Mouse (Mus musculus): ENCODE measurements at regions not wholly inside any gene's neighbourhood (a gene's known extent, or its start where the extent isn't known, plus 50 kb on each side); places are given as distances from the start of the nearest gene placed in this dataset.

DNA sequence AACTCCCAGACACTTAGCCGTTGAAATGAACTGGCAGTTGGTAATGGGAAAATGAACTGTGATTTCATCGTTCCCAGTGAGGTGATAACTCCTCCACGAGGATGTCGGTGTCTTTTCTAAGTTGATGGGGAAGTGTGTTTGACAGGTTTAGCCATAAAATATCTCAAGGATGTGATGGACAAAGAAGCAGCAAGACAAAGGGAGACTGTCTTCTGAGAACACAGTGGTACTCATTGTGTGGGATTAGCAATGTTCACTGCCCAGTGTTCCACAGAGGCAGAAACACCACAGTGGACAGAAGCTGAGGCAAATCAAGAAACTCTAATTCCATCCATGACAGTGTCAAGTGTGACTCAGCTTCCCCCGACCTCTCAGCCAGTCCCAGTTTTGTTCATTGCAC is 287.9 kb downstream of the Nsun3 start:
- intact Hi-C loops (cut with DNase I), result no loop called here

DNA sequence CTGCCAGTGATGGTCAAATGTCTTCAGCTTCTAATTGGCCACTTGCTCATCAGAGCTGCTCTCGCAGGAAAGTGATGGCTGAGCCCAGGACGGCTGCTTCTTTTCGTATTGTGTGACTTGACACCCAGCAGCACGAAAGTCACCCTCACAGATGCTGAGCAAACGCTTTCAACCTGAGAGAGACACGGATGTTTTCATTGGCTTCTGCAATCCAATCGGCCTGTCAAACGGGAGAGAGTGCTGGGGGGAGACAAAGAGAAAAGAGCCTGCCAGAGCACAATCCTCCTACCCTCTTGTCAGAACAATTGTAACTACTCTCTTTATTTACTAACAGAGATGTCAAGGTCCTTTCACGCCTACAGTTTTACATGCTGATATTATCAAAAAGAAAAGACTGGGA is 289.9 kb downstream of the Nsun3 start:
- intact Hi-C loops (cut with DNase I), result no loop called here
- DNase-seq, result no peak

More for the DNA sequence above, 287.9 kb downstream of the Nsun3 start:
- no peak for DNase-seq

DNA sequence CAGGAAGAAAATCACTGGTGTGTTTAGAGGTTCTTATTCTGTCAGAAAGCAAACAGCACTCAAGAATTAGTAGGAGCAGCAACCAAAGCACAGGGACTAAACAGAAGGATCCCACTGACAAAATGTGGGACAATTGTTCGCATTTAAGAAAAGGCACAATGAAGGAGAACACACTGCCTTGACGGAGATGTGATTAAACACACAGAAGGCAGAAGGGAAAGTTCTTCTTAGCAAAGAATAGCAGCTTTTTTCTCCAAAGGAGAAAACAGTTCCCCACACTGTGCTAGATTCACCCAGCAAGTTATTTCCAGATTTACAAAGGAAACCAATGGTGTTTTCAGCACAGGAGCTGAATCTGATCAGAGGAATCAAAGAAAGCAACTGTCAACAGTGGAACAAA is 316.5 kb downstream of the Nsun3 start:
- intact Hi-C loops (cut with DNase I), result no loop called here

DNA sequence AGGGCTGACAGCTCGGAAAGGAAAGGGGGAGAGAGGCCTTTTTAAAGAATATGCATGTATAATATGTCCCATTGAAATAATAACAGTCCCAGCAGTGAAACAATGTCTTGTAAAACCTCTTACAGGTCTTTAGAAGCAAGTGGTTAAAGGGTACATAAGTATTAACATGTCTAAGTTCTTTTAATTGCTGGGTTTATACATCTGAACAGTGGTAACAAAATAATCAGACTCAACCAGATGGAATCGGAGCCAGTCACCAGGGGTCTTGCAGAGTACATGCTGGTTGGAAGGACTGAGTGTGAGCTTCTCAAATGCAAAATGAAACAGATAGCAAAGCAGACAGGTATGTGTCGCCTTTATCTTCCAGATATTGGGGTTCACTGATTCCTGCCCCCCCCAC is 317.3 kb downstream of the Nsun3 start:
- no peak for DNase-seq
- intact Hi-C loops (cut with DNase I), result no loop called here

More for the DNA sequence above, 316.5 kb downstream of the Nsun3 start:
- DNase-seq, result no peak

DNA sequence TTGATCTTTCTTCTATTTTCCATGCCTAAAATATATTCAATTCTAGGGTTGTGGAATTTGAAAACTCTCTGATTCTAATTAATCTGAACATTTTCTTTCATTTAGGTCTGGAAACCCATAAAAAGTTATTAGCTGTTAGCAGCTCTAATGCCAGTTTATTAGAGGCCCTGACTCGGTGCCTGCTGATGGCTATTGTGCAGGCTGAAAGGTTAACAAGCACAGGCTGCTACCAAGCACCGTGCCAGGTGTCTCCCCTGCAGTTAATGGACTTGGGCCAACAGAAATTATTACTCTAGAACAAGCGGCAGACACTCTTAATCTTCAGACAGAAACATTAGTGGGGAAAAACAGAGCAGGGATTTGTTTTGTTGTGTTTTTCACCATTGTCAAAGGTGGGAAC is 317.8 kb downstream of the Nsun3 start:
- DNase-seq, result no peak
- intact Hi-C loops (cut with DNase I), result no loop called here

DNA sequence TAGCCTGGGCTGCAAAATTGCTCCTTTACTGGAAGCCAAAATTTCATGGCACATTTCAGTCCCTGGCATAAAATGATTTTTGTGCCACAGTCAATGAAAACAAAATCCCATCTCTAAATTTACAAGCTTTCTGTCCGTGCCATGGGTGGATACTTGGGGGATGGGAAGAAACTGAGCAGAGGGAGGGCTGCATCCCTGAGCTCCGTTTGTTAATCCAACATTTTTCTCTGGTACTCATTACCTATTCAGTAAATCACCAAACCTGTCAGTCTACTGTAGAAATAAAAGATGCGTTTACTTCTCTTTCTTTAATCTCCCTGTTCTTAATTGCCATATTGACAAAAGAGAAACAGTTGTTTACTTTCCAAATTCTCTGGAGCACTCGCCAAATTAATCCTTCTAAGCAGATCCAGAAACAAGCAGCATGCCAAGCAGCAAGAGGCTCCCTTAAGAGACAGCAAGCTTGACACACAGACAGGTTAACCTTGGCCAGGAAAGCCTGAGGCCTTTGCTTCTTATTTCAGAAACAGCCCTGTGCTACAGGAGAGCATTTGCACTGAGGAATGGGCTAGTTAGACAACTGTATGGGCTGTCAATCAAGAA is 326.6 kb downstream of the Nsun3 start:
- intact Hi-C loops (cut with DNase I), result no loop called here
- DNase-seq, result no peak

DNA sequence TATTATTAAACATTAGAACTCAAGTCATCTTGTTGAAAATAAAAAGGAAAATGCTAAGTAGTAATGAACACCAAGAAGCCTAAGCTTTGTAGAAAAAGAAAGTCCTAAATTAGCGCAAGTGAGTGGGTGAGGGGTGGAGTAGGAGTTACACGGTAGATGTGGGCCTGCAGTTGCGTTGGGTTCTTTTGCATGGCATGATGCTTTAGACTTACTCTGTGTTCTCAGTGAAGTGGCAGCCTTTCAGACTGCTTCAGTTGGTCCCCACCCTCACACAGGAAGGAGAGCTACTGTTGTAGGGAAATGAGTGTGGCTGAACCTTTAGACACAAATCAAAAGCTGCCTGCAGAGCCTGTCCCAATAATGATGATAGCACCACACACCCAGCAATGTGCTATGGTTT is 336.9 kb downstream of the Nsun3 start:
- intact Hi-C loops (cut with DNase I), result no loop called here
- DNase-seq, result no peak

DNA sequence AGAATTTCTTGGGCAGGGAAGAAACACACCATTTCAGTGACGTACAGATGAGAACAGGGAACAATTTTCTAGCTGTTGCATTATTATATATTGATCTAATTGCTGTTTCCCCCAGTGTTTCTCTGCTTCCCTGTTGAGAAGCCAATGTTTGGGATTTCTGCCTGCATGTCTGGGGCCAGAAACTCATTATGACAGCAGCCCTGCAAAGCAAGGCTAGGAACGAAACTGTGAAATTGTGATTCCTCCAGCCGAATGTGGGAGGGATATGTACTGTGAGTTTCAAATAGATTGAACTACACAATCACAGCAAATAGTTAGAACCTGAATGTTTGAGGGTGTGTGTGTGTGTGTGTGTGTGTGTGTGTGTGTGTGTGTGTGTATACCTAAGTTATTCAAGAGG is 339.2 kb downstream of the Nsun3 start:
- no peak for DNase-seq
- intact Hi-C loops (cut with DNase I), result no loop called here

DNA sequence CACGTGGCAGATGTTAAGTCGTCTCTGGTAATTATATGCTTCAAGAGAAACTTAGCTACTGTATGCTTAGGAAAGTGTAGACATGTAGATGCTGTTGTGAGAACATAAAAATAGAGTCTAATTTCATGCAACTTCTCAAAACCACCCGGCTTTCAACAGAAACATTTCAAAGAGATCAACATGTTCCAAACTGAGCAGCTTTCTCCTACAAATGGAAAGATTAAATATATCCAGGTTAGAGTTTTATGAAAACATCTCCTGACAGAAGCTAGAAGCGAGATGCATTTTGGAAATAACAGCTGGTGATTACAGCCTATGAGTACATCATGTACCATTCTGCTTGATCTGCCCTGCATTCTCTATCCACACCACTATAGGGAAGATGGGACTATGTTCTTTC is 345.4 kb downstream of the Nsun3 start:
- intact Hi-C loops (cut with DNase I), result no loop called here
- DNase-seq, result no peak

DNA sequence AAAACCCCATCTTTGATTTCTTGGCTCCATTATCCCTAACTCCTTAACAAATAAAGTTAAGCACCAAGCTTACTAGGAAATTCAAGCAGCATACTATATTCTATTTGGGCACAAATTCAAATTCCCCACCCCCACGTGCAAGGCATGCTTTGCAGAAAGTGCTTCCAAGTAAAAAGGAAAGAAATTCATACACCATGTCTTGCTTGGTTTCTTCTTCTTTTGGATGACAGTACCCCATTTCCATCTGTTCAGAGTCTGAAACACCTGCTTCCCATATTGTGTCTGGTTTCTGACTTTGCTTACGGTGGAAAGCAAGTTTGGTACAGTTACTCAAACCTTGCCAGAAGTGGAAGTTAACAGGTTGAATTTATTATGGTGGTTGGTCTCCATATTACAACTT is 353.5 kb downstream of the Nsun3 start:
- no peak for DNase-seq
- intact Hi-C loops (cut with DNase I), result no loop called here

DNA sequence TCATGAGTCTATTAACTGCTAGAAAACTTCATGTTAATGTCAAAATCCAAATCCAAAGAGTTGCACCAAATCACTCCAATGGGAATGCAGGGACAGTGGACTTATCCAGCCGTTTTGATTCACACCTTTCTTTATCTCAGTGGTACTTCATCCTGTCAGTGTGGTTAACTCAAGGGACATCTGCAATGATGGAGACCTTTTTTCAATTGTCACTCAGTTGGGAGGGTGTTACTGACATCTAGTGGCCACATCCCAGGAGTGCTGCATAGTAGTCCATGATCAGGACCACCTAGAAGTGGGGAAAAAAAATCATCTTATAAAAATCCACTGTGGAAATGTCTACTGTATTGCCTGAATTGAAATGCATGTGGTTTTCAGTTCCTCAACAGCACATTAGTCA is 372.1 kb downstream of the Nsun3 start:
- intact Hi-C loops (cut with DNase I), result no loop called here
- DNase-seq, result no peak

DNA sequence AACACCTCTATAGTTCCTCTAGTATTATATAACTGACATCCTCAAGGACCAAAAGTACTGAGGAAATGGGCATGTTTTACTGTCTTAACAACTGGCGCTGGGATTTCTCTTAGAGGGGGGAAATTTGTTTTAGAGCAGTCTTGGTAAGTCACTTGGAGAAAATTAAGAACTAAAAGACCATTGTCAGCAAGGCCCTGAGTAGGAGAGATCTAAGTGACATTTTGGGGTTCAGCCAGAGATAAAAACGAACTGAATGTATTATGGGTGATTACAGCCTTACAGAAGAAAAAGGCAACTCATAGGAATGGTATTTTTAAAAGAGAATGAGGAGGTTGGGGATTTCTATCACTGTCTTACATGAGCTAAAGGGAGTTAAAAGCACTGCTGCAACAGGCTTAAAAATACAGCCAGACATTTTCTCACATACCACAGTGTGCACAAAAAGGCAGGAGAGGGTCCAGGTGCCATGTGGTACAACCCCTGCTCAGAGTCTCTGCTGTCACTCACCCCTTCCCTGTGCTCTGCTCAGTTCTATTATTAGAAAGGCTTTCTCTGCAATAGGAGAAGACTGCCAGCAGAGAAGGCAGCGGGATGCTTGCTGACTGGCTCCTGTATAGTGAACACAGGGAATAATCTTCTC is 379.0 kb downstream of the Nsun3 start:
- intact Hi-C loops (cut with DNase I), result no loop called here
- no peak for DNase-seq

DNA sequence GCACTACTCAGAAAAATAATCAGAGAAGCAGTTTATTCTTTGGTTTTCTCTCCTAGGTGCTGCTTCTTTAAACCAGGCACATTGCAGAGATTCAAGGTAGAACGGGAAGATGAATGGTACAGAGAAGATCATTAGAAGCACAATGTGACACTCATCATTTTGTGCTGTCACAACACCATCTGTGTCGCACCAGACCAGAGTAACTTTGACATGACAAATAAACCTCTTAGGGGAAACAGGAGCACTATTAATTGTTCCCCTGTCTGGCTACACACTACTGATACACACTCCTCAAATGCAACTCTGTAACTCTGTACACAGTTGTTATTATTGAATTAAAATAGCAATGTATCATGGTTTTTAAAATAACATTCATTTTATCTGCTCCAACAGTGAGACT is 380.2 kb downstream of the Nsun3 start:
- DNase-seq, result no peak
- intact Hi-C loops (cut with DNase I), result no loop called here

DNA sequence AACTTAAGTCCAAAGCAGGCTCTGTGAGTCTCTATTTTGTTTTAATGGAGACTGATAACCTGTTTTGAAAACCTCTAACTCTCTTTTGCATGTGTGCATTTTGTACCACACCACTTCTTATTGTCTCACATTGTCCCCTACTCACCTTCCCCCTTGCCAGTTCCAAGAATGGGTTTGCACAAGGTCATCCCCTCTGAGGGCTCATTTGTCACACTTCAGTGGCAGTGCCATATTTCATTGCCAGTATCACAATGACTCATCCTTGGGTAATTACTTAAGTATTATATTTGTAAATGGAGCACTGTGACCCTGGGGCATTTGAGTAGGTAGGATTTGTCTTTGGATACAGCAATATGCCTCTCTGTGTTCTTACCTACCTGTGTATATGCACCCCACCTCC is 429.3 kb downstream of the Nsun3 start:
- DNase-seq, result no peak
- intact Hi-C loops (cut with DNase I), result no loop called here

DNA sequence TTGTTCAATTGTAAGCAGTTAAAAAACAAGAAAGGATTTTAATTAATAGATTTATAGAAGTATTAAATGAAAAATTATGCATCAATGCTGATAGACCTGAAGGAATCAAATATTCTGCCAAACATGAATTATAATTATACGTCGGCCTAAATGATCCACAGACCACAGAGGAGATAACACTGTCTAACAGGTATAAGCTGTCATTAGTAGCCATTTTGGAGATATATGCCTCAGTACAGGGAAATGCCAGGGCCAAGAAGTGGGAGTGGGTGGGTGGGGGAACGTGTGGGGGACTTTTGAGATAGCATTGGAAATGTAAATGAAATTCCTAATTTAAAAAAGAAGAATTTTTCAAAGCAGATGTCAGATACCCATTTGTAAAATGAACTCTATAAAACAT is 430.3 kb downstream of the Nsun3 start:
- DNase-seq, result no peak
- intact Hi-C loops (cut with DNase I), result no loop called here

DNA sequence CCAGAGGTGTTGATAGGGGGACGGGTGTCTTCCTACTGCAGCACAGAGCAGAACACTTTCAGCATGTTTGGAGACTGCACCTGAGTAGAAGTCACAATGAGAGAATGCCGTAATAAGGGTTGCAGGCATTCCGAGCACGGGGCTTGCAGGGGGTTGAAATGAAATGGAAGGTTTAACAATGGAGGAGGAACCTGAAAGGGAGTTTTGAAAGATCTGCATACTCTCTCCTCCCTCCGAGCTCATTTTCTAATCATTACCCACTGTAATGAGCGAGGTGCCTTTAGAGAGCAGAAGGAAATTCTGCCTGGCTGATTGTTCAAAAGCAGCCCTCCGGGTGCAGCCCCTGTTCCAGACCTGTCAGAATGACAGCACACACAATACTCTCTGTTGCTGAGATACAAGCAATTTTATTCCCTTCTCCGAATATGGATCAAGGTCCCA is 430.8 kb downstream of the Nsun3 start:
- intact Hi-C loops (cut with DNase I), result no loop called here

DNA sequence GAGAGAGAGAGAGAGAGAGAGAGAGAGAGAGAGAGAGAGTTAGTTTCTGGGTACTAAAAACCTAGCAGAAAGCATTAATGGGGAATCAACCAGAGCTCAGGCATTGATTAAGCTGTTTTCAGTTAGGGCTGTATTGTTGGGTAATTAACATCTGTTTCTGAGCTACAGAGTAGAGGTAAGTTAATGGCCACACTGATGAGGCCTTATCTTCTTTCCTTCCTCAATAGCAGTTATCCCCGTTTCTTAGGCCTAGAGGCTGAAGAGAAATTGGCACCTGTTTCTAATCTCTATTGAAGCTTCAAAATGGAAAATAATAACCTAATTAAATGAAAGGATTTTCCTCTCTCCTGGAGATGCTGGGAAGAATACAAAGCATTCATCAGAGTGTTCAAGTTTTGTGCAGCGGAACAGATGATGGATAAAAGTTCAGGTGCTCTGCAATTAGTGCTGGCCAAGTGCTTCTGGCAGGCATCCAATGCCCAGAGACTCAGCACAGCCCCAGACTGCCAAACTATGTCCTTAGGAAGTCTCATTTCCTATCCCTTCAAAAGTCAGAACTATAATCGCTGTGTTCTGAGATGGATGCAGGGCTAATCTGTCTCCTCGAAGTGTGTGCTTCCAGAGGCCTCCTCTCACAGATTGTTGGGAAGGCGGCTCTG is 459.1 kb downstream of the Nsun3 start:
- intact Hi-C loops (cut with DNase I), result no loop called here
- no peak for DNase-seq

More for the DNA sequence above, 430.8 kb downstream of the Nsun3 start:
- DNase-seq, result no peak

DNA sequence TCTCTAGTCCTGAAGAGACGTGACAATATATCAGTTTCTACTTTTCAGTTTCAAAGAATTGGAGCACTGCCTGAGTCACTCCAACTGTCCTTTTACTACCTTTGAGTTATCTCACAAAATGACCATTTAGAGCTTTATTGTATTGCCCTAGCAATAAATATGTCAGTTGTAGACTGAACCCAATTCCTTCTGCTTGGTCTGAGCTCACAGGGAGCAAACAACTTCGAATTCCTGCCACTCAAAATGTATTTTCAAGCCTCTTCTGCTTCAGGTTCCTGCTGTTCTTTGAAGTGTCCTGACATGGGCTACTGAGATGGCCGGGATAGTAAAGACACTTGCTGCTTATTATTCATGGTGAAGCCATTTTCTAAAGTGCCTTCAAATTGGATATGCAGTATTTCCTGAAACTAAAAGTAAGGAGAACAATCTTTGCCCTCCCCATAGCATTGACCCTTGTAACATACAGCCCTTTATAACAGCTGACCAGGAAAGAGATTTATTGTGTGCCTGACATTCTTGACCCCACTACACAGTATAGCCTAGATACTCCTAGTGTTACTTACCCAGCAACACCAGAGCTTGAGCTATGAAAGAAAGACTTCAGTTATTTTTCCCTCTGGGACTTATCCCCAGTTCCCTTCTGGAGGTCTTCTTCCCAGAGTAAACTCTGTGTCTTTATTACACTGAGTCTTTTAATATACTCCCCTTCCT is 460.9 kb downstream of the Nsun3 start:
- DNase-seq, result no peak
- intact Hi-C loops (cut with DNase I), result no loop called here

DNA sequence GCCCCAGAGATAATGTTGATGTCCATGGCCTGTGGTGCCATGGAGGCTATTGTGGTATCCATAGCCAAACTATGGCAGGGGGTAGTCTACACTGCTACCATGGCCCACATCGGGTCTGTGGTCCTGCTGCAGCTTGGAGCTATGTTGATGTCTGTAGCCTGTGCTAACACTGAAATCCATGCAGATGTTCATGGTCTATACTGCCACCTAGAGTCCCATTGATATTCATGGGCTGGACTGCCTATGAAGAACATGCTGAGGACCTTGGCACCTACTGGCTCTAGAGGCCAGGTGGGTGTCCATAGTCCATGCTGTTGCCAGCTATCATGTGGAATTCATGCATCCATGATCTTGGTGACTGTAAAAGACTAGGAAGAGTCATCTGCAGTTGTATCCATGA is 463.8 kb downstream of the Nsun3 start:
- intact Hi-C loops (cut with DNase I), result no loop called here
- DNase-seq, result no peak

DNA sequence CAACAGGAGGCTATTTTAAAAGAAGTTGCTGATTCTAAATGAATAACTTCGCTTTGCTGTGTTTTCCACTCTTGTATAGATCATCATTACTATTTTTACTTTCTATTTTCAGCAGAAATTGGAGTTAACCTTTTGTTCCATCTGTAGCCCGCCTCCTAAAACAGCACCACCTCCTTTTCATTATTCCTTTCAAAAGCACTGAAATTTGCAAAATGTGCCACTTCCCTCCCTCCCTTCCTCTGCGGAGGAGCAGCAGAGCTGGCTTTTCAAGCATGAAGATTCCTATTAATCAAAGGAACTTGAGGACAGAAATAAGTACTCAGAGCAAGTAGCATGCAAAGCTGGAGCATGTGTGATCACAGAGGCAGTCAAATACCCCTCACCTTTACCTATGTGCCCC is 497.7 kb downstream of the Nsun3 start:
- no peak for DNase-seq
- intact Hi-C loops (cut with DNase I), result no loop called here

Data from heart, postnatal 14 days (tissue).